Mouse (Mus musculus) left cerebral cortex, postnatal 4 days (tissue): ENCODE measurements around the gene Ciita. TPM values are rescaled to one million over a fixed set of nuclear protein-coding genes. Genes with fewer than 3 reads are reported as not detected.

ENCODE experiments used
- DNase-seq: peaks from one replicate; pipeline ENCODE4 v3.0.0-alpha.2; 2022
- intact Hi-C: fragments of 180-260 bp; cut with DNase I; formaldehyde crosslinking; loops from one replicate; pipeline ENCODE4 v1.15.1; 2025
- total RNA-seq, 2 experiments: library from RNA; stranded (reverse); gene quantifications; 2 replicates each; pipeline ENCODE4 v1.2.3; 2021

Ciita gene
- total RNA-seq, 2 experiments from 2014 or later: 0.10 TPM; not detected in 1

DNA sequence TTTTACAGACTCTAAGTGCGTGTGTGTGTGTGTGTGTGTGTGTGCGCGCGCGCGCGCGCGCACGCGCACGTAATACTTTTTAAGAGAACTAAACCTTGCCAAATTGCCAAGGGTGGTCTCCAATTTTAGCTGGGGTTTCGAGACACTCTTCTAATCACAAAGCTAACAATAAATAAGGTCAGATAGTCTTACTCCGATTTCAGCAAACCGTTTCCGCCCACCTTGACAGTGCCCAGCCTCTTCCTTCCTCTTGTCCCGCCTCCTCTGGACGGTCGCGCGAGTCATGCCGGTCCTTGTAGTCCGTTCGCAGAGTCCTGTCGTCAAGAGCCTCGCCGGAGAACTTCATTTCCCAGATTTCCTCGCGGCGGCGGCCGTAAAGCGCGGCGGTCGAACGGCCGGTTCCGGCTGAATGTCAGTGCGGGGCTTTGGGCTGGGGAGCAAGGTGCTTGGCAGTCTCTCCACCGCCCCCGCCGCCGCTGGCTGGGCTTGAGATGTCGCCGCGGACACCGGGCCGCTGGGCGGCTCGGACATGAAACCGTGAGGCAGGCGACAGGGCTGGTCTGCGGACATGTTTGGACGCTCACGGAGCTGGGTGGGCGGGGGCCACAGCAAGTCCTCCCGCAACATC lies 65.2 kb downstream of the Ciita start, which contains the start of gene Clec16a:
TSS of gene Clec16a (plus strand) at position 345 of the 628 bp plus-strand sequence.
- peak; percentile 96 for DNase-seq
- intact Hi-C loops: no loop called here

DNA sequence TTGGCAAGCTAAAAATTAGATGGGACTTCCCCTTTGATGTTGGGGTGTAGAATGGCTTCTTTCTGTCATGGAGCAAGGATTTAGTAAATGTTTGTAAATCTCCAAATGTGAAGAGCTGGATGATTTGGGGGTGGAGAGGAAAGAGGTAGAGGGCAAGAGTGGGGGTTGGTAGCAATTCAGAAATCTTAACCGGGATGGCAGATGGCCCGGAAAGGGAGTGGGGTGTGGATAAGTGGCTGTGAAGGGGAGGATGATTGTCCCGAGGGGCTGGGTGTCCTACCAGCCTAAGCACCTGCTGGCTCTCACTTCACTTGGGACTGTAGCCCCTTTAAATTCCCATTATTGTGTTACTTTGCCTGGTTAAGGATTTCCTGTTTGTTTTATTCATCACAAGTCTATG lies 67.0 kb downstream of the Ciita start:
- intact Hi-C loops: no loop called here

DNA sequence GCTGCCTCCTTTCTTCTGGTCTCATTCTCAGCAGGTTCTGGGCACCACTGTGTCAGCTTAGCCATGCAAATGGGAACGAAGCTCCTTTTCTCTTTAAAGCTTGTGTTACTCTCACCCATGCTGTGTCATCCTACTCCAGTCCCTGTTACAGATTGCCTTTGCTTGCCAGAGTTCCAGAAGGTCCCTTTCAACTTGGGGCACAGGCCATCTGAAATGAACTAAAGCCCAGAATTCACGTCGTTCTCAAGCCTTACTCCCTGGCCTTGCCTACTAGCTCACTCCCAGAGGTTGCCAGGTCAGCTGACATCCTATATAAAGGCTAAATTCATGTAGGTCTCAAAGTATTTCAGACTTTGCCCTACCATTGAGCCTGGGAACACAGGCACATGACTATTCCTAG lies 69.1 kb downstream of the Ciita start:
- intact Hi-C loops: no loop called here

More for the DNA sequence above, 67.0 kb downstream of the Ciita start:
- no peak for DNase-seq

DNA sequence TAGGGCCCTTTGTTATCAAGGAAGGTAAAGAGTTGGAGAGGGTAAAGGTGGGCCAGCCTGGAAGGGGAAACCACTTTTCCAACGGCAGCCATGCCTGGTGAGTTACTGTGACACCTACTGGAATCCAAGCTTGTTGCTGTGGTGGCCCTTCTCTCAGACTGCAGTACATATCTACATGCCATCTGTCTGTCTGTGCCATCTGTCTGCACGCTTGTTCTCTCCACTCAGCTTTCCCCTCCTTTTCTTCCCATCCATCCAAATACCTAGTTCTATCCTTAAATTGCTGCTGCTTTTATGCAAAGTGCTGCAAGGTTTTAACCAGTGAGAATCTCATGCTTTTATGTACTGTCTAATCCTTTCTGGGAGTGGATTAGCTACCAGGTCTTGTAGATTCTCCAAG lies 69.7 kb downstream of the Ciita start:
- no peak for DNase-seq
- intact Hi-C loops: no loop called here

More for the DNA sequence above, 69.1 kb downstream of the Ciita start:
- no peak for DNase-seq

DNA sequence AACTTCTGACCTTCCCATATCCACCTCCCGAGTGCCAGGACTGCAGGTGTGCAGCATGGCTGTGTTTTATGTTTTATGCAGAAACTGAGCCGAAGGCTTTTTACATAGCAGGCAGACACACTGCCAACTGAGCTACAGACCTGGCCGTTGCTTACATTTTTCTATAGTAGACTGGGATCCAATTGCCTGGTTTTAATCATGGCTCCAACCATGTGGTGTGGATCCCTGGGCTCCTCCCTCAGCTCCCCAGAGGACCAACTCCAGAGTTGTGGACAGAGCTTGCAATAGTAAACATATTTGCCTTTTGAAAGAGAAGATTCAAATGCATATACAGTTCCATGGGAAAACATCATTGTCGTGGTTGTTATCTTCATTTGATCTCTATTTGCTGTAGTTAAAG lies 71.7 kb downstream of the Ciita start:
- intact Hi-C loops: no loop called here
- DNase-seq: no peak

DNA sequence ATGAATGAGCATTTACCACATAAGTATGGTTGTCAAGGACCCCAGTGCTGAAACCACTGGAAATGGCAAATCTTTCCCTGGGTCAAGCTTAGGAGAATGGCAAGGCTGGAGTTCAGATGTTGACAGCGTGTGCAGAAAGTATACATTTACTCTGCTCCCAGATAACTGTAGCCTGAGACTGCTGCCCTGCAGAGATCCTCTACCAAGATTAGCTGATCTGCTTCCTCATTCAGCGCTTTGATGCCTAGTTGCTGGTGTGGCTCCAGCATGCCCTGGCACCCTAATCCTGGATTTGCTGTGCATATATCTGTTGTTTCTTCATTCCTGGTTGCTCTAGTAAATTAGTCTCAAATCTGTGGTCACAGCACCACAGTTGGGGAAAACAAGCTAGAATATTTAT lies 74.0 kb downstream of the Ciita start:
- intact Hi-C loops: no loop called here

DNA sequence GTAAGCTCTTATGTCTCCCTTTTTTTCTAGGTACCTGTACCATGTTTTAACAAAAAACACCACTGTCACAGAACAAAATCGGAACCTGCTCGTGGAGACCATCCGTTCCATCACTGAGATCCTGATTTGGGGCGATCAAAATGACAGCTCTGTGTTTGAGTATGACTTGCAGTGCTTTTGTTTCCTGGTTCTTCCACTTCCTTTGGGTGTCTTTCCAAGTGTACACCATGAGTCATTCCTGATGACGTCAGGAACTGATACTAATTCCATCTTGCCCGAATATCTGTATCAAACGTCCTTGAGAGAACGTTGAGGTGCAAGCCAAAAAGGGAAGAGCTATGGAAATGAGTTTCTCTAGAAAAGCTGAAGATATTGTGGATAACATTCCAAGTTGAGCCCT lies 80.1 kb downstream of the Ciita start:
- no peak for DNase-seq
- intact Hi-C loops: no loop called here

More for the DNA sequence above, 74.0 kb downstream of the Ciita start:
- no peak for DNase-seq

DNA sequence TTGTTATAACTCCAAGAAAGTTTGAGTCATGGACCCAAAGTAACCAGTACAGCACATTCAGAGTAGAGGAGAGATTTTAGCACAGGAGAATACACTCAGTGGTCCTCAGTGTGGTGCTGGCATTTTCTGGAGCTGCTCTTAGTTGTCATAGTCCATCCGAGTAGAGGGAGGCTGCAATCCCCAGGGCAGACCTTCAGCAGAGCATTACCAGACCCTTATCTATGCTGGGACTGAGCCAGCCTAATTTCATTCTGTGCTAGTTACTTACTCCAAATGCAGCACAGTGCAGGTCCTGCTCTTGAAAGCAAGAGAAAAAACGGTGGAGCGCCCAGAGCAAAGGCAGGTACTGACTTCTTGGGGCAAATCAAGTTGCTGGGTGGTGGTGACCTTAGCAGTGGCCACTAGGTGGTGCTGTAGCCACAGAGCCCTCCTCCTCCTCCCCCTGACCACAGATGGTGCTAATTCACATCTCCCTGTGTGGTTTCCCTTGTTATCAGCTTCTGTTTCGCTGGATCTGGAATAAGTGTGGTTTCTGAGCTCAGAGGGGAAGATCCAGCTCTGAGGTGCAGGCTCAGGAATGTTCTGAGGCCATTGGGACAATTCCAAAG lies 85.5 kb downstream of the Ciita start:
- DNase-seq: peak; percentile 76
- intact Hi-C loops: loop anchor here (5.0 kb wide), 2 partner anchors 302 to 377 kb away; no protein-coding TSS in a partner anchor

DNA sequence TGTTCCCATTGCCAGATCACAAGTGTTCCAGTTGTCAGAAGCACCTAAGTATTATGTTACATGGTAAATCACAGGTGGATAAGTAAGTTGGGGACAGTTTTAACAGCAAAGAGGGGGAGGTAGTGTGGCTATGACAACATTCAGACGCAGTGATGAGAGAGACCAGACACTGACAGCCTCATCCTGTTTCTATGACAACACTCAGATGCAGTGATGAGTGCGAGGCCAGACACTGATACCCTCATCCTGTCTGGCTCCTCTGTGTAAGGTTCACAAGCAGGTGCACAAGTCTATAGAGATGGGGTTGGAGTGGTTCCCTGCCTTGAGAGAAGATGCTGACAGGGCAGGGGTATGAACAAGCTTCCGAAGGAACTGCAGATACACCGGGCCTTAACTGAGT lies 87.3 kb downstream of the Ciita start:
- DNase-seq: no peak
- intact Hi-C loops: loop anchor here (5.0 kb wide), 2 partner anchors 300 to 375 kb away; no protein-coding TSS in a partner anchor

DNA sequence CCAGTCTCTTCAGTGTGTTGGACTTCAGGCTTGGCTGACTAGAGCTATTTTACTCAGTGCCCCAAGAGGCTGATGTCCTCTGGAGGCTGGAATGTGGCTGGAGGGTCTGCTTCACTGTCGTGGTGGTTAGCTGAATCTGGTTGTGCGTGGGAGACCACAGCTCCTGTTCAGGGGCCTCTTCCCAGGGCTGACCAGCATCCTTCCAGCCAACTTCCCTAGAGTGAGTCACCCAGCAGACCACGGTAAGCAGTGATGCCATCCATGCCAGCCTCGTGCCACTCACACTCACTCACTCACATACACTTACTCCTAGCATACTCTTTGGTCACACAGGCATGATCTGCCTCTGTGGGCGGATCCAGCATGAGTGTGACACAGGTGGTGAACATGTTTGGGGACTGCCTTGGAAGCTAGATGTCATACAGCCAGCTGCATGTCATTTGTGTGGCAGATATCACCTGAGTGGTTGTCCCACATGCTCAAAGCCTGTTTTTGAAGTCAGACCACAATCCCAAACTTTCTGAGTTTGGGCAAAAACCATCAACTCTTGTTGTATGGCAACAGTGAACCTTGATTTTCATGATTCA lies 90.0 kb downstream of the Ciita start:
- no peak for DNase-seq
- intact Hi-C loops: loop anchor here (5.0 kb wide), 3 partner anchors 217 to 372 kb away; partner anchors contain the start of genes Socs1 and Tnp2

DNA sequence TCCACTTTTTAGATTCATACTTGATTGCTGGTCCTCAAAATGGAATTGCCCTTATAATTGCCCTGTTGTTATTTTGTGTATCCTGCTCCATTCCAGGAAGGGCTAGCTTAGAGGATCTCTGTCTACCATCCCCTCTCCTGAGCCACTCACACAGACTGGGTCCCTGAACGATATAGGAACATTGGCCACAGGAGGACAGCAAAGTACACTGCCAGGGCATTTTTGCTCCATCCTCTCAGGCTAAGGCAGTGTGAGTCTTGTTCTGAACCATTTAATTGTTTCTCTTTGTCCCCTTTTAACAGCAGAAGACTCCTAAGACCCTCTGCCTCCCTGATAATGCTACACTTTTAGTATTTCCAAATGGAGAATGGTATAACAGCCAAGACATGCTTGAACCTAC lies 90.8 kb downstream of the Ciita start:
- peak; percentile 72 for DNase-seq
- intact Hi-C loops: loop anchor here (5.0 kb wide), 1 partner anchor 217 kb away; the partner anchor contains the start of genes Socs1 and Tnp2

DNA sequence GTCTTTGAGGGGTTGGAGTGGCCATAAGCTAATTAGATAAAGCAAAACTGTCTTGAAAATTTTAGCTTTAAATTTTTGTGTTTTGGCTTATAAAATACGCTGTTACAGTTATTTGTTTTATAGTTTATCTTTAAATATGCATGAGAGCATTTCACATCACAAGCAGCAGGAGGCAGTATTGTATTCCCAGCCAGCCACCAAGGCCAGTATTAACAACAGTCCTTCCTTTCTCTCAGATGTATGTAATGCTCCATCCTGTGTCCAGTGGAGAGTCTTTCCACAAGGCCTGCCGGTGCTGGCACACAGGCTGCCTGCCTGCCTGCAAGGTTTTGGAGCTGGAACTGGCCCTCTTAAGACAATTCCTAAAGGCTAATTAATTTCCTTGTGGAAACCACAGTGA lies 92.0 kb downstream of the Ciita start:
- intact Hi-C loops: loop anchor here (5.0 kb wide), 1 partner anchor 215 kb away; the partner anchor contains the start of genes Socs1 and Tnp2
- DNase-seq: peak; percentile 7

DNA sequence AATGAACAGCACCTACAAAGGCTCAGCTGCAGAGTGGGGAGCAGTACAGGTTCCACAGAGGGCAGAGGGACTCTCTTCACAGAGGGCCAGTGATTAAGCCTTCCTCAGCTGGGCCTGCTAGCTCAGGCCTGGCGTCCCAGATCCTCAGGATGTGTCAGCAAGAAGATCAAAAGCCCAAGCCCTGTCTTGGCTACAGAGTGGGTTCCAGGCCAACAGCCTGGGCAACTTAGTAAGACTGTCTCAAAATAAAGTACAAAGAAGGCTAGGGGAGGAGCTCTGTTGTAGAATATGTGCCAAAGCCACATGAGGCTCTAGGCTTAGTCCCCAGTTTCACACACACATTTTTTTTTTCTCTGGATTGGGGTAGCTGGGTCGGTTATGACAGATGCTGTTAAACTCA lies 95.1 kb downstream of the Ciita start:
- DNase-seq: no peak
- intact Hi-C loops: loop anchor here (5.0 kb wide), 1 partner anchor 212 kb away; the partner anchor contains the start of genes Socs1 and Tnp2

DNA sequence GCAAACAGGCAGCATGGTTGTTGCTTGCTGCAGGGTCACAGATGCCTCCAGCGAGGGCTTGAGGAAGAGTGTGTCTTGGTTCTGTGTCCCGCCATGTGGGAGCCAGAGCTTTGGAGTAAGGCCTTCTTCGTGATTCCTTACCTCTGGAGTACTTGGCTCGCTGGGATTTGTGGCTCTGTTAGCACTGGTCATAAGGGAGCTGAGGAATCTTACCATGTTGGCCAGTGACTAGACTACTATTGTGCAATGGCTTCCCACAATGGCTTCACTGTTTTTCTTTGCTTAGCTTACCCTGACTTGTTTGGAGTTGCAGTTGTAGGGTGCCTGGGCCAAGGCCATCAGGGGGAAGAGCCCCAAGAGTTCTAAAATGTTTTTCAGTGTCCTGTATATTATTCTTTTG lies 96.1 kb downstream of the Ciita start:
- intact Hi-C loops: no loop called here
- no peak for DNase-seq

DNA sequence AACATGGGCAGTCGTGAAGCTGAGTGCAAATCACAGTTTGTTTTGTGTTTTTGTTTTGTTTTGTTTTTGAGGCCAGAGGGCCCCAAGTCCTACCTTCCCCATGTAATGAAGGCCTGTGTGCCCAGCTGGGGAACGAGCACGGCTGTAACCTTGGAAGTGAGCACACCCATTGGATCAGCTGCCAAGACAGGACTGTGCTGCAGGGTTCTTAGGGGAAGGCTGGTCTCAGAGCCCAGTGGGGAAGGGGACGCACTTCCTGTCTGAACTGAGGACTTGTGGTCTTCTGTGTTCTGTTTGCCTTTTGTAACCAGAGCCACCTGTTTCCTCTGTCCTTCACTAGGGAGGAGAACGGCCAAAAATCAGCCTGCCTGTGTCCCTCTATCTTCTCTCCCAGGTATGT lies 97.7 kb downstream of the Ciita start:
- DNase-seq: no peak
- intact Hi-C loops: no loop called here

Other genes starting within 250 kb of the Ciita start
- gene Emp2, start 166.1 kb upstream of the Ciita start, total RNA-seq: 10 to 100 TPM; 19.3 TPM
- gene Tekt5, start 84.6 kb upstream of the Ciita start, total RNA-seq: 1 to 10 TPM; 4.1 to 5.2 TPM
- gene Nubp1, start 68.1 kb upstream of the Ciita start, total RNA-seq: 10 to 100 TPM; 21.3 to 22.3 TPM
- 10 to 100 TPM; 54.3 to 55.2 TPM for gene Tvp23a, start 32.7 kb upstream of the Ciita start, total RNA-seq
- gene Dexi, start 63.0 kb downstream of the Ciita start, total RNA-seq: 10 to 100 TPM; 22.2 to 22.3 TPM
- 10 to 100 TPM; 59.0 to 66.1 TPM for gene Clec16a, start 65.3 kb downstream of the Ciita start, total RNA-seq